Mouse (Mus musculus): ENCODE results near the gene Mdm1.

GRCm38 (mm10) chr10:118110006-118110920 is 31.3 kb upstream of the Mdm1 start:
- no peak for TF ChIP-seq CTCF (IDR thresholded peaks at IDR 0.05; ENCODE audit: borderline replicate concordance, insufficient read depth, low read length)
- no peak for TF ChIP-seq POLR2A (IDR thresholded peaks at IDR 0.05; ENCODE audit: low read depth, low read length)

Data from embryonic fibroblast, embryonic 13.5 days (primary cell).